Mouse (Mus musculus) embryo, embryonic 11 days (tissue): ENCODE measurements around the gene Serpina3j.
A peak's percentile ranks its signal among the peaks of the same experiment; 100 is the strongest.
"Not testable (repeated sequence)": the region's sequence is repeated elsewhere in the genome, so short reads cannot be mapped to it uniquely, and the experiment has no call there.

Experiments used
- DNase-seq: peaks from one replicate; pipeline ENCODE4 v3.0.0-alpha.2; 2015

Serpina3j gene

GRCm38 (mm10) chr12:104314253-104314652 is at the start of gene Serpina3j:
Serpina3j (plus strand) TSS chr12:104314553.
- DNase-seq, result no peak

GRCm38 (mm10) chr12:104266374-104266773 is 48.0 kb upstream of the Serpina3j start:
- no peak for DNase-seq

GRCm38 (mm10) chr12:104278216-104279055 is 35.9 kb upstream of the Serpina3j start:
- DNase-seq, result peak; percentile 3

- DNase-seq, result peak; percentile 24
Observed at GRCm38 (mm10) chr12:104279056-104279435, 35.3 kb upstream of the Serpina3j start.

GRCm38 (mm10) chr12:104283380-104283779 is 31.0 kb upstream of the Serpina3j start:
- DNase-seq, result no peak

GRCm38 (mm10) chr12:104288336-104288735 is 26.0 kb upstream of the Serpina3j start:
- no peak for DNase-seq

GRCm38 (mm10) chr12:104289872-104290271 is 24.5 kb upstream of the Serpina3j start:
- no peak for DNase-seq

GRCm38 (mm10) chr12:104293963-104294362 is 20.4 kb upstream of the Serpina3j start:
- DNase-seq, result no peak

GRCm38 (mm10) chr12:104298049-104298448 is 16.3 kb upstream of the Serpina3j start:
- DNase-seq, result no peak

GRCm38 (mm10) chr12:104305991-104306390 is 8.4 kb upstream of the Serpina3j start:
- no peak for DNase-seq

GRCm38 (mm10) chr12:104322454-104322853 is 8.1 kb downstream of the Serpina3j start:
- no peak for DNase-seq

- no peak for DNase-seq
Observed at GRCm38 (mm10) chr12:104331701-104332100, 17.3 kb downstream of the Serpina3j start.

- not testable (repeated sequence) for DNase-seq
Observed at GRCm38 (mm10) chr12:104336873-104337272, 22.5 kb downstream of the Serpina3j start.

- DNase-seq, result not testable (repeated sequence)
Observed at GRCm38 (mm10) chr12:104338226-104338625, 23.9 kb downstream of the Serpina3j start, which contains the start of the genes Serpina3k and Serpina3m. Serpina3k (plus strand) TSS chr12:104338486. Serpina3m (plus strand) TSS chr12:104338486.

- DNase-seq, result no peak
Observed at GRCm38 (mm10) chr12:104338705-104339104, 24.4 kb downstream of the Serpina3j start.

- not testable (repeated sequence) for DNase-seq
Observed at GRCm38 (mm10) chr12:104342489-104342888, 28.1 kb downstream of the Serpina3j start.

- DNase-seq, result no peak
Observed at GRCm38 (mm10) chr12:104345181-104345580, 30.8 kb downstream of the Serpina3j start.

GRCm38 (mm10) chr12:104345707-104346106 is 31.4 kb downstream of the Serpina3j start:
- DNase-seq, result no peak

- DNase-seq, result no peak
Observed at GRCm38 (mm10) chr12:104347091-104347490, 32.7 kb downstream of the Serpina3j start.

- DNase-seq, result peak; percentile 41
Observed at GRCm38 (mm10) chr12:104351812-104352211, 37.5 kb downstream of the Serpina3j start.

GRCm38 (mm10) chr12:104356006-104356405 is 41.7 kb downstream of the Serpina3j start:
- no peak for DNase-seq

GRCm38 (mm10) chr12:104369986-104370385 is 55.6 kb downstream of the Serpina3j start:
- DNase-seq, result no peak
